Mouse (Mus musculus) forebrain, postnatal 0 days (tissue): ENCODE data around the gene Rasgef1b. TPM values are rescaled to one million over a fixed set of nuclear protein-coding genes. Genes with fewer than 3 reads are reported as not detected.
A peak's percentile ranks its signal among the peaks of the same experiment; 100 is the strongest.

ENCODE experiments used
- ATAC-seq: fragments of 200-750 bp; cut with Nextera tagmentation; 2 replicates; pipeline ENCODE4 v1.8.0; 2017; ENCODE audit warnings: mild to moderate bottlenecking, moderate library complexity
- DNase-seq: peaks from one replicate; pipeline ENCODE4 v3.0.0-alpha.2; 2015
- H3K27ac ChIP-seq: fragments of 300-500 bp; sonication (generic); 2 replicates; pipeline ENCODE4 v1.5.1; 2014; ENCODE audit warnings: low read depth, mild to moderate bottlenecking, antibody characterized with exemption, low read length, moderate library complexity, mixed read lengths
- H3K27me3 ChIP-seq: fragments of 300-500 bp; sonication (generic); 2 replicates; pipeline ENCODE4 v1.6.1; 2014; ENCODE audit warnings: mild to moderate bottlenecking, low read length, mixed read lengths; ENCODE audit not compliant: insufficient read depth
- H3K36me3 ChIP-seq: fragments of 300-500 bp; sonication (generic); 2 replicates; pipeline ENCODE4 v1.6.1; 2014; ENCODE audit warnings: mild to moderate bottlenecking, moderate library complexity; ENCODE audit not compliant: insufficient read depth
- H3K4me1 ChIP-seq: fragments of 300-500 bp; sonication (generic); 2 replicates; pipeline ENCODE4 v1.6.1; 2014; ENCODE audit warnings: antibody characterized with exemption; ENCODE audit not compliant: insufficient read depth
- H3K4me2 ChIP-seq: fragments of 300-500 bp; sonication (generic); 2 replicates; pipeline ENCODE4 v1.6.1; 2014; ENCODE audit warnings: low read depth, mild to moderate bottlenecking, moderate library complexity
- H3K4me3 ChIP-seq: fragments of 300-500 bp; sonication (generic); 2 replicates; pipeline ENCODE4 v1.5.1; 2014; ENCODE audit warnings: low read depth, low read length, mixed read lengths
- H3K9ac ChIP-seq: fragments of 300-500 bp; sonication (generic); 2 replicates; pipeline ENCODE4 v1.6.1; 2014; ENCODE audit warnings: mild to moderate bottlenecking
- H3K9me3 ChIP-seq: fragments of 300-500 bp; sonication (generic); 2 replicates; pipeline ENCODE4 v1.6.1; 2016; ENCODE audit warnings: low read length
- CTCF ChIP-seq: sonication (generic); IDR thresholded peaks from 2 replicates; pipeline ENCODE4 v1.5.1; 2016; ENCODE audit warnings: antibody characterized with exemption, control low read depth, low read depth
- WGBS: fragments of 180-500 bp; shearing (Covaris S2); extraction: QIAGEN DNeasy Blood & Tissue Kit; methylation state at CpG from one replicate; pipeline ENCODE4 v1.1.7; 2014; 5-methylcytosine and 5-hydroxymethylcytosine counted together
- polyA plus RNA-seq: library from polyadenylated mRNA; unstranded; fragments of >200 nt; fragmentation: Nextera tagmentation; extraction: Ambion mirVana; gene quantifications from 2 replicates; pipeline ENCODE4 v1.2.1, GENCODE M21; 2015
- total RNA-seq: library from RNA; depleted of rRNA; stranded (reverse); fragments of >200 nt; gene quantifications from 2 replicates; pipeline ENCODE4 v1.2.3, GENCODE M21; 2014

Rasgef1b gene
- total and polyA plus RNA-seq, 2 experiments from 2014 or later = 49.6 to 51.0 TPM

GRCm38 (mm10) chr5:99590539-99590938 lies 138.3 kb downstream of the Rasgef1b start:
- Histone ChIP-seq H3K4me3 (no peak overlapping the region), H3K27me3 (no peaks in the 10 kb centered on the region), H3K9me3 (no peaks in the 10 kb centered on the region), H3K27ac (no peak overlapping the region), H3K9ac (no peak overlapping the region), H3K4me1 (no peaks in the 10 kb centered on the region), H3K4me2 (no peak overlapping the region), H3K36me3 (no peaks in the 10 kb centered on the region)
- DNase-seq = no peak
- WGBS = 74% methylated on average over 4 of the region's 4 CpGs
- TF ChIP-seq CTCF = no peak
- no peak for ATAC-seq

DNA sequence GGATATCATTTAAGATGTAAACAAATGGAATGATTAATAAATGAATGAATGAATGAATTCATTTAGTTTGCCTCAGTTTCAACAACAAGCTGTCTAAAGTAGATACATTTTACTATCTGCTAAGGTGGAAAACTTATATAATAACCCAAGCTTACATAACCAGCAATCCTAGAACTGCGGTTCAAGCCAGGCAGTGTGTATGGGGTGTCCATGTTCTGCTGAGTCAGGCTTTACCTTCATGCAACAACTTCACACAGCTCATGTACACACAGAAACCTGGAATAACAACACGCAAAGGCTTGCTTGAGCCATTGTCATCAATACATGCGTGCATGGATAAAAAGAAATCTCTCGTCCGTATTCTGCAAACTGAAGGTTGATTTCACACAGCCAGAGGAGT lies 140.9 kb downstream of the Rasgef1b start:
- no peaks in the 10 kb centered on the region for H3K27me3 ChIP-seq
- no peak overlapping the region for H3K4me3 ChIP-seq
- no peak for ATAC-seq
- peaks cover 4% of the 10 kb centered on the region; the same call in 1 of the 2 replicates for H3K4me1 ChIP-seq
- H3K27ac ChIP-seq = no peak overlapping the region
- H3K36me3 ChIP-seq = no peaks in the 10 kb centered on the region
- no peak overlapping the region for H3K9ac ChIP-seq
- no peak overlapping the region for H3K4me2 ChIP-seq
- no peak for TF ChIP-seq CTCF
- no peaks in the 10 kb centered on the region for H3K9me3 ChIP-seq
- DNase-seq = no peak
- 57% methylated on average over 5 of the region's 5 CpGs for WGBS

DNA sequence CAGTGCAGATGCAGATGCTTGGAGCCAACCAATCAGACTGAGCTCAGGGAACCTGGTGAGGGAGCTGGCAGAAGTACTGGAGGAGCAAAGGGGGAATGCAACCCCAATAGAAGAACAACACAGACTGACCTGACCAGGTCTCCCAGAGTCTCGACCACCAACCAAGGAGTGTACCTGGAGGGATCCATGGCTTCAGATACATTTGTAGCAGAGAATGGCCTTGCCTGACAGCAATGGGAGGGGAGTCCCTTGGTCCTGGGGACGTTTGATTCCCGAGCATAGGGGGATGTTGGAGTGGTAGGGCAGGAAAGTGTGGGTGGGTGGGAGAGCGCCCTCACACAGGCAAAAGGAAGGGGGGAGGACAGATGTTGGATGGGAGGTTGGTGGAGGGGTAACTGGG lies 141.3 kb downstream of the Rasgef1b start:
- no peak overlapping the region for H3K9ac ChIP-seq
- ATAC-seq = no peak
- WGBS = 83% methylated on average over 4 of the region's 4 CpGs
- no peak overlapping the region for H3K27ac ChIP-seq
- no peak overlapping the region for H3K4me2 ChIP-seq
- H3K9me3 ChIP-seq = no peaks in the 10 kb centered on the region
- H3K4me3 ChIP-seq = no peak overlapping the region
- DNase-seq = no peak
- no peaks in the 10 kb centered on the region for H3K36me3 ChIP-seq
- no peaks in the 10 kb centered on the region for H3K27me3 ChIP-seq
- no peak for TF ChIP-seq CTCF
- H3K4me1 ChIP-seq = peaks cover 4% of the 10 kb centered on the region; the same call in 1 of the 2 replicates

DNA sequence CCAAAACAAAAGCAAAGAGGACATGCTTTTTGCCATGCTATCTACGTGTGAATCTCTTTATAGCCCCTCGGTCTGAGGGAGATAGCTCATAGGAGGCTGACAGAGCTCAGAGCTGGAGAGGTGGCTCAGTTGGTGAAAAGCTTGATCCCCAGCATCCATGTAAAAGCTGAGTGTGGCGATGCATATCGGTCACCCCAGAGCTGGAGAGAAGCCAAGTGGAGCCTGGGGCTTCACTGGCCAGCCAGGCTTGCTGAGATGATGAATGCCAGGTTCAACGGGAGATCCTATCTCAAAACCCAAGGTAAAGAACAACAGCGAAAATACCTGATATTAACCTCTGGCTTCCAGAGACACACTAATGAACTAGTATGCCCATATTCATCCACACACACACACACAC lies 142.6 kb downstream of the Rasgef1b start:
- DNase-seq = no peak
- Histone ChIP-seq H3K9ac (no peak overlapping the region), H3K27ac (no peak overlapping the region), H3K9me3 (no peaks in the 10 kb centered on the region), H3K4me1 (peaks cover 4% of the 10 kb centered on the region; the same call in 1 of the 2 replicates), H3K36me3 (no peaks in the 10 kb centered on the region), H3K4me2 (no peak overlapping the region), H3K4me3 (no peak overlapping the region), H3K27me3 (no peaks in the 10 kb centered on the region)
- WGBS = 74% methylated on average over 6 of the region's 6 CpGs
- ATAC-seq = no peak
- no peak for TF ChIP-seq CTCF

DNA sequence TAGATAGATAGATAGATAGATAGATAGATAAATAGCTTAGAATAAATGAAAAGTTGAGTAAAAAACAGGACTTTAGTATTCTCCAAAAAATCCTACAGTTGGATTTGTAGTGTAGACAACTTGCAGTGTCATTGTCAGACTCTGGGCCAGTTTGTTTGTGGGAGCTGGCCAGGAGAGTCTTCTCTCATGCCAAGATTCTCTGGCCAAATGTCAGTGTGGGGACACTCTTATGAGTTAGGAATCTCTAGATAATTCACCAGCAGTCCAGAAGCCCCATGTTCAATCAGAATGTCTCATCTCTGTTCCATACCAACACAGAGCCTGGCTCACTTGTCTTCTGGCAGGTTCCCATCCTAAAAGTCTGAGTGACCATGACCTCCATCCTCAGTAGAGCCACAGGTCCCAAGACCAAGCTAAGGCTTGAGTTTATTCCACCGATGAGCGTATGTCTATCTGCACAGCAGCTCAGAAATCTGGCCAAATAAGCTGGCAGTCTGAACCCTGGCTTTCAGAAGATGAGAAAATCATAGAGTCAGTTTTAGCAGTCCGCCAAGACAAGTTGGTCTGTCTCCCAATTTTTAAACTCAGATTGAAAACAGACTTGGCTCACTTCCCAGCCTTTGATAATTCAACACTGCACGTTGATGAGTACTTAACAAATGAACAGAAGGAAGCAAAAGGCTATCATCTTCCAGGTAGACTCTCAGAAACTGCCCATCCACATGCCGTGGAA lies 143.5 kb downstream of the Rasgef1b start:
- Histone ChIP-seq H3K9me3 (no peaks in the 10 kb centered on the region), H3K36me3 (no peaks in the 10 kb centered on the region), H3K27me3 (no peaks in the 10 kb centered on the region), H3K4me2 (no peak overlapping the region), H3K4me1 (peaks cover 4% of the 10 kb centered on the region; the same call in 1 of the 2 replicates), H3K9ac (no peak overlapping the region), H3K4me3 (no peak overlapping the region), H3K27ac (no peak overlapping the region)
- WGBS = 41% methylated on average over 5 of the region's 5 CpGs
- TF ChIP-seq CTCF = no peak
- peak; percentile 76 for DNase-seq
- ATAC-seq = no peak

GRCm38 (mm10) chr5:99584266-99584665 lies 144.6 kb downstream of the Rasgef1b start:
- 88% methylated on average over 9 of the region's 9 CpGs for WGBS
- Histone ChIP-seq H3K9me3 (no peaks in the 10 kb centered on the region), H3K4me1 (peaks cover 4% of the 10 kb centered on the region; the same call in 1 of the 2 replicates), H3K27ac (no peak overlapping the region), H3K4me3 (no peak overlapping the region), H3K9ac (no peak overlapping the region), H3K27me3 (no peaks in the 10 kb centered on the region), H3K4me2 (no peak overlapping the region), H3K36me3 (no peaks in the 10 kb centered on the region)
- TF ChIP-seq CTCF = no peak
- ATAC-seq = no peak
- no peak for DNase-seq

GRCm38 (mm10) chr5:99582055-99582454 lies 146.8 kb downstream of the Rasgef1b start:
- Histone ChIP-seq H3K4me1 (peaks cover 4% of the 10 kb centered on the region; the same call in 1 of the 2 replicates), H3K27ac (no peak overlapping the region), H3K9ac (no peak overlapping the region), H3K4me2 (no peak overlapping the region), H3K9me3 (no peaks in the 10 kb centered on the region), H3K36me3 (no peaks in the 10 kb centered on the region), H3K4me3 (no peak overlapping the region), H3K27me3 (no peaks in the 10 kb centered on the region)
- 16% methylated on average over 5 of the region's 5 CpGs for WGBS
- no peak for TF ChIP-seq CTCF
- DNase-seq = peak; percentile 36
- peak; percentile 62 for ATAC-seq
